Mouse (Mus musculus): ENCODE measurements around the gene Scarb2. TPM values are rescaled to one million over a fixed set of nuclear protein-coding genes. Genes with fewer than 3 reads are reported as not detected.
A peak's percentile ranks its signal among the peaks of the same experiment; 100 is the strongest.

The Scarb2 gene
- total RNA-seq, 2 experiments from 2014 or later: 88.9 to 89.8 TPM

DNA sequence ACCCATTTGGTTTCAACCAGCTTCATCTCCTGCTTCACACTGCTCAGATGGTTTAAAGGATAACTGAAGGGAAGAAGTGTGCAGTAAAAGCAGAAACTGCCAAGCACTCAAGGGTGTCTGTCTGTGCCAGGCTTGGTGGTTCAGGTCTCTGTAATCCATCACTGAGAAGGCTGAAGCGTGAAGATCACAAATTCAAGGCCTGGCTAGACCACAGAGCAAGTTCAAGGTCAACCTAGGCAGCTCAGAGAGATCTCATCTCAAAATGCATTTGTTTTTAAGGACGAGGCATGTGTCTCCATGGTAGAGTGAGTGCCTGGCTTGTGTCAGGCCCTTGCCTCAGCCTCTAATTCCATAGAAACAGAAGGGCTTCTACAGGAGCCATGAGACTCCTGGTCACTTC is 61.6 kb downstream of the Scarb2 start:
- Histone ChIP-seq H3K4me3 (no peak overlapping the region), H3K27ac (no peak overlapping the region)
- no peak for TF ChIP-seq CTCF (conservative IDR thresholded peaks at IDR 0.05)
- no peak for DNase-seq (ENCODE audit: low spot score in 2 of 2)

DNA sequence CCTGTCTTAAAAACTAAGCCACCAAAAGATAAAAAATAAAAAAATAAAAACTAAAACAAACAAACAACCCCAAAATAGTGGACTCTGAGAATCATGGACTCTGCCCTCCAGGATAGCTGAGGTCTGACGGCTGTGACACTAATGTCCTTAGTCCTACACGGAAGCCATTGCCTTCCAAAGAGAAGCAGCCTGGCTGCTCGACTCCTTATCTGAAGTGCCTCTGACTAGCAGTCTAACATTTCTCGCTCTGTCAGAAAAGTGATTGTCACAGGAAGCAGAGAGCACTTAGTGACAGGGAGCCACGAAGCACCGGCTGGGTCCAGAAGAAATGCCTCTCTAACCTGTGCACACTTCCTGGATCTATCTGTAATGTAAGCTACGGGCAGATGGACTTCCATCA is 63.7 kb downstream of the Scarb2 start:
- Histone ChIP-seq H3K27ac (no peak overlapping the region), H3K4me3 (no peak overlapping the region)
- DNase-seq (ENCODE audit: low spot score in 2 of 2): no peak
- no peak for TF ChIP-seq CTCF (conservative IDR thresholded peaks at IDR 0.05)

DNA sequence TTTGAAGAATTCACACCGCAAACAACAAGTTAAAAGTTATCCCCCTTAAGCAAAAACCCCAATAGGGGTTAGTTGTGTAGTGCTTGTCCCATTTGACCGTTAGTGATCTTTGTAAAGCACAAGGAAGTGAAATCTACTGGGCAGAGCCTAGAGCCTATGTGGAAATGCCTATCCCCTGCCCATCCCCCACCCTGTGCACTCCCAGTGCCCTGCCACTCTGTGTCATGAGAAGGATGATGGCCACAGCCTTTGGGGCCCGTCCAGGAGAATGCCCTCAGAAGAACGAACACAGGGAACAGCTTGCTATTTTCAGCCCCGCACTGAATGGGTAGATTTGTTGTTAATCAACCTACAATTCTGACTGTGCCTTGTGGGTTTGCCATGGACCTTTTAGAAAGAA is 65.1 kb downstream of the Scarb2 start:
- no peak for DNase-seq (ENCODE audit: low spot score in 2 of 2)
- Histone ChIP-seq H3K27ac (no peak overlapping the region), H3K4me3 (no peak overlapping the region)
- no peak for TF ChIP-seq CTCF (conservative IDR thresholded peaks at IDR 0.05)

DNA sequence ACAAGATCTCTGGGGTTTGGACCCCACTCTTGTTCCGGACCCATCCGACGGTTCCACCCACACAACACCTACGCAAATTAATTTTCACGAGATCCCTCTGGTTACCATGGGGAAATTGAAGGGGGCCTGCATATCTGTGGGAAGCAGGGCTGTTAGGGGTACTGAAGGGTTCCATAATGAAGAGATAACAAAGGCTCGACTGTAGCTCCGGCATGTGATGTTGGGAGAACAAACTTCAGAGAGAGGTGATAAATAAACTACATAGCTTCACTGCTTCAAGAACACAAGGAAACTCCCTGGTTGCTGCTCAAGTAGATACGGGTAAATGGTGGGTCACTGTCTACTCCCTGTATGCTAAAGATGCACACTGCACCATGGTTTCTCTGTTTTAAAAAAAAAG is 68.1 kb downstream of the Scarb2 start:
- Histone ChIP-seq H3K27ac (no peak overlapping the region), H3K4me3 (no peak overlapping the region)
- no peak for DNase-seq (ENCODE audit: low spot score in 2 of 2)
- TF ChIP-seq CTCF (conservative IDR thresholded peaks at IDR 0.05): no peak

DNA sequence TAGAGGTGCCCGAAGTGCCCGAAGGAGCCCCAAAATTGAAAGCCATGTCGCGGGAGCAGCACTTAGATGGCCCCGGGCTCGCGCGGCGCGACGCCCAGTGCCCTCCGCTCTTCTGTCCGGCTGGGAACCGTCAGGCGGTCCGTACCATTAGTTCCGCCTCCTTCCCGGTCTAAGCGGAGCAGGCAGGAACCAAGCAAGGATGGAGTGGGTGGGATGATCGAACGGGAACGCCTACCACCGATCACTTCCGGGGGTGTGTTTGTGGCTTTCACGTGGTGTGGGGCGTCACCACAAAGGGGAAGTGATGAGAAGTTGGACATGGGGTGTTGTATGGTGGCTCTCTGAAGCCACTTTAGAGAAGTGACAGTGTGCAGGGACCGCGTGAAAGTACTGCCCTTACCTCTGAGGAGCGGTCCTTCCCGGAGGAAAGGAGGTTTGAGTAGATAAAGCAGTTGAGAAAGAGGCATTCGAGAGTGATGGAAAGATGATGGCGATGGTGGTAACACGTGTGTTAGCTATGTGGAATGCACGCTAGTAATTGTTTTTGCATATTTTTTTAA is 71.5 kb downstream of the Scarb2 start, which contains the start of gene Nup54:
TSS of gene Nup54 (minus strand) at position 195 of the 560 bp plus-strand sequence.
- peak within 1 kb of the TSS; percentile 93 for H3K27ac ChIP-seq
- peak; percentile 97 to 99 for DNase-seq (ENCODE audit: low spot score in 2 of 2)
- peak within 1 kb of the TSS; percentile 88 for H3K4me3 ChIP-seq
- no peak for TF ChIP-seq CTCF (conservative IDR thresholded peaks at IDR 0.05)

DNA sequence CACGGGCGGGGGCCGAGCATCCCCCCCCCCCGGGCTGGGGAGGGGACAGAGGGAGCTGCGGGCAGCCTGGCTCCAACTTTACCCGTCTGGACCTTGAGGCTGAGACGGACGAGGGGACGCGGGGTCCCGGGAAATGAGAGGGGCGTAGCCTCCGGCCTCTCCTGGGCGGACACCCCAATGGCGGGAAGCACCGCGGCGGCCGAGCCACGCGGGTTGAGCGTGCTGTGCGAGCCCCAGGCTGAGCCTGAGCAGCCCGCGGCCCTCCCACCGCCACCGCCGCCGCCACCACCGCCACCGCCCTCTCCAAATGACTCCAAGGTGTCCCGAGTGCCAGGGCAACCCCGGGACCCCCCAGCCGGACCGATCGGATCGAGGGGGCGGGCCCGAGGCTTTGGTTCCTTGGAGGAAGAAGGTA is 72.1 kb downstream of the Scarb2 start:
- H3K27ac ChIP-seq: peak overlapping the region; percentile 93
- H3K4me3 ChIP-seq: peak overlapping the region; percentile 88
- DNase-seq (ENCODE audit: low spot score in 2 of 2): no peak
- no peak for TF ChIP-seq CTCF (conservative IDR thresholded peaks at IDR 0.05)

DNA sequence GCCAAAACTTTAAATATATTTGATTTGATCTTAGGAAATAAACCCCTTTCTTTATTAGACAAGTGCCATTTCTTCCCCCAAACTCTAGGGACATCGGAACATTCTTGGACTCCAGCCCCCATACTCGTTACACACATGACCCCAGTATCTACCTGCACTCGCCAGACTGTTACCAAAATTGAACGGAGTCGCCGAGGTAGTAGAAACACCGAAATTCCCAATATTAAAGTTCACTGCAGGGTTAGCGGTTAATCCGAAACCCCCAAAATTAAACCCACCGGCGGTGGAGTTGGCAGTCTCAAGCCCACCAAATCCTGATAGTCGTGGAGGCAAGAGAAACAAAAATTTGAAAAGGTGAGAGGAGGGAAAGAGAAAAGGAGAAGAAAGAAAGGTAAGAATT is 72.6 kb downstream of the Scarb2 start:
- Histone ChIP-seq H3K4me3 (peak overlapping the region; percentile 88), H3K27ac (peak overlapping the region; percentile 93)
- no peak for TF ChIP-seq CTCF (conservative IDR thresholded peaks at IDR 0.05)
- no peak for DNase-seq (ENCODE audit: low spot score in 2 of 2)

DNA sequence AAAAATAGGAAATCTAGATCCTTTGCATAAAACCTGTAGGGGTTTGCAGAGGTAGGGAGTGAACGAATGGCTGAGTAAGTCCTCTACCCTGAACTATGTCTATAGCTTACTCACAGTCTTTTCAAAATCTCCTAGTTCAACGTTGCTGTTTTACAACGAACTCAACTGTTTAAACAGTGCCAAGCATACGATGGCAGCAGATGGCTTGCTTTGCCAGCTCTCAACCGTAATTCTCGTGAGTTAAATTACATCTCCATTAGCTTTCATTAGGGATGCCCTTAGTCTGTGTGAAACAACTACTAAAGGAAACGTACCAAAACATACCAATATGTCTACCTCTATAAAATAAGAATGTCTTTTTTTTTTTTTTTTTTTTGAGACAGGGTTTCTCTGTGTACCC is 75.0 kb downstream of the Scarb2 start:
- TF ChIP-seq CTCF (conservative IDR thresholded peaks at IDR 0.05): no peak
- peak in 1 of 2 experiments; percentile 30 for DNase-seq (ENCODE audit: low spot score in 2 of 2)
- peak overlapping the region; percentile 81 for H3K27ac ChIP-seq
- H3K4me3 ChIP-seq: no peak overlapping the region; the same call in 1 of the 2 replicates

DNA sequence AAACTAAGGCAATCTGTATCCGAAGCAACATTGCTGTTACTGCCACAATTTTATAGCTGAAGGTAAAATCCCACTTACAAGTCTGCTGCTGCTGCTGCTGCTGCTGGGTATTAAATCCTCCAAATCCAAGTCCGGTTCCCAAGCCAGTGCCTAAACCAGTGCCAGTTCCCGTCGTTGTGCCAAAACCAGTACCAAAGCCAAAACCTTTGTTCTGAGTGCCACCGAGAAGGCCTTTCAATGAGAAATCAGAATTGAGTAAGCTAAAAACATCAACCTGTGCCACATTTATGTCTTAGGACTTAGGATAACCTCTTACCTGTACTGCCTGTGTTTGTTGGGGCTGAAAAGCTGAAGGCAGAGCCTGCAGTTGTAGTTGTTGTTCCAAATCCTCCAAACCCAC is 75.9 kb downstream of the Scarb2 start:
- DNase-seq (ENCODE audit: low spot score in 2 of 2): peak in 1 of 2 experiments; percentile 19
- H3K27ac ChIP-seq: peak overlapping the region; percentile 81

DNA sequence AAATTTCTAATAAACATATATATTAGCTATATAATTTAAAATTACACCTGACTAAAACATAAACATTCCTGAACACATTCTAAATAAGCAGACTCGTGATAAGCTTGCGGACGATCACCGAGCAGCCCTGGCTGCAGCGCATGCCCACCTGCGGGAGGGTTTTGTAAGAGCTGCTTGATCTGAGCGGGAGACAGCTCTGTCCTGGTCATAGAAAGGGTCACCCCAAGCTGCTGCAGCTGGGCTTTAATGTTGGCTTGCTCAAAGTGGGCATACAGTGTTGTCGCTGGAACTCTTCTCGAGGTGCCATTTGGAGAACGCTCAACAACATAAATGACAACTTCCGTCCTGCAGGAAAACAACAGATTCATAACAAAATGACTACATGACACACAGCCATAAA is 82.5 kb downstream of the Scarb2 start:
- no peak overlapping the region for H3K27ac ChIP-seq
- TF ChIP-seq CTCF (conservative IDR thresholded peaks at IDR 0.05): no peak
- H3K4me3 ChIP-seq: no peak overlapping the region
- DNase-seq (ENCODE audit: low spot score in 2 of 2): no peak

More for the DNA sequence above, 75.9 kb downstream of the Scarb2 start:
- no peak for TF ChIP-seq CTCF (conservative IDR thresholded peaks at IDR 0.05)
- peak overlapping the region; percentile 20; the same call in 1 of the 2 replicates for H3K4me3 ChIP-seq

DNA sequence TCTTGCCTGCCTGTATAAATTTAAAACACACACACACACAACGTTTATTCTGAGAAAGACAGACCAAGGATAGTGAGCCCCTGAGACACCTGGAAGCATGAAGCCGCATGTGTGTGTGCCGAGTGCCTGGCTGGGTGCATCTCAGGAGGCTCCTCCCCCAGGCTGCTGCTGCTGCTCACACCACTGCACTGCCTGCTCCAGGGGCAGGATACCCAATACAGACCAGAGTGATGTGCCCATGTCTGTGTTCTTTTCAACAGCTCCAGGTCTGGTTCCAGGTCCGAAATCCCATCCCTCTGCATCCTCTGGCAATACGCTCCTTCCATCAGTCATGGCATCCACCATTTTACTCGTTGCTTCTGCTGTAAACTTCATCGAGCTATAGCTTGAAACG is 92.7 kb downstream of the Scarb2 start:
- no peak for TF ChIP-seq CTCF (conservative IDR thresholded peaks at IDR 0.05)
- Histone ChIP-seq H3K27ac (no peak overlapping the region), H3K4me3 (no peak overlapping the region)
- no peak for DNase-seq (ENCODE audit: low spot score in 2 of 2)

DNA sequence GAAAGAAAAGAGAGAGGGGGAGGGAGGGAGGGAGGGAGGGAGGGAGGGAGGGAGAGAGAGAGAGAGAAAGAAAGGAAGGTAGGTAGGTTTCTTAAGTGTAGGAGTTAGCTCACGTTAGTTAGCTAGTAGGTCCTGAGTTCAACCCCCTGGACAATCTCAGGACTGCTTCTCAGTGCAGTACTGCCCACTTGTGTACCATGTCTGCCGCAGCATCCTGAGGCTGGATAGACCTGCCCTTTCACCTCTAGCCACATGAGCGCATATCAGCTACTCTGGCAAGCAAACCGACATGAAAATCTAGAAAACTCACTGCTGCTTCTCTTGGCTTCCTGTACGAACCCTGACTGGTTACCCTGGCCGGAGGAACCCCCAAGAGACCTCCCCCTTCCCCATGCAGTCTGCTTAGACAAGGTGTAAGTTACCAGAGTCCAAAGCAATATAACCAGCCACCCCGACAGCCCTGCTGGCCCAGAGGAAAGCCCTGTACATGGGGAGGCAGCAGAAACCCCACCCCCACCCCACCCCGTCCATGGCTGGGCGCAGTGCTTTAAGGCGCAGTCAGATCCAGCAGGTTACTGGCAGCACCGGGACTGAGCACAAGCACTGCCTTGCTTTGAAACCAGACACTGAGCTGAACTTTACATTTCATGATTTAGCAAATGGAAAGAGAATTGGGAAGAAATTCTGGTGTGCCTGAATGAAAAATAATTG is 93.2 kb downstream of the Scarb2 start:
- H3K27ac ChIP-seq: no peak overlapping the region
- no peak for TF ChIP-seq CTCF (conservative IDR thresholded peaks at IDR 0.05)
- DNase-seq (ENCODE audit: low spot score in 2 of 2): no peak
- H3K4me3 ChIP-seq: no peak overlapping the region

DNA sequence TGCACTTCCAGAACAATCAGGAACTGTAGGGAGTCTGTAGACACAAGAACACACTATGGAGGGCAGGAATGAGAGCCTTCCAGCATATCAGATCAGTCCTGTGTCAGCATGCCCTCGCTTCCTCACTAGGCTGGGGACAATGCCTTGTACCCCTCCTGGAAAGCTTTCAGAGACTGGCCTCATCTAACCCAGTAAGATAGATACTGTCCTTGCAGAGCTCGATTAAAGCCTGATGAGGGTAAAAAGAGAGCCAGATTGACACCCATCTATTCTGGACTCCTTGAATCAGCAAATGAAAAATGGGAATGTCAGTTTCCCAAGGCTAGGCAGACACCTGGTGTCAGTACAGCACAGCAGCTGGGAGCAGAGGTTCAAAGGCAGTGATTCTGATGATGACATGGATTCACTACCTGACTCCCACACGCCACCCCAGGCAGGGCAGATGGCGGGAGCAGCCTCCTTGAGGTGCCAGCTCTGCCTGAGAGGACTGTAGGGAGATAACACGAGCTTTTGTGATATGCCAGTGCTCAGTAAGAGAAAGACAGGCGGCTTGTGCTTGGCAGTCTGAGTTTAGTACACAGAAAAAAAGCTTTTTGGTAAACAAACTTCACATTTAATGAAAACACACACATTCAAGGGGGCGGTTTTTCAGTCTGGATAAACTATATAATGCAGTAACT is 95.0 kb downstream of the Scarb2 start:
- no peak for TF ChIP-seq CTCF (conservative IDR thresholded peaks at IDR 0.05)
- no peak overlapping the region for H3K27ac ChIP-seq
- no peak for DNase-seq (ENCODE audit: low spot score in 2 of 2)
- H3K4me3 ChIP-seq: no peak overlapping the region

Data from layer of hippocampus, adult 2 months (tissue).